Mouse (Mus musculus) megakaryocyte, embryonic 14.5 days (primary cell): Measurements from ENCODE around the gene Kctd11.

Experiments
- FLI1 ChIP-seq: IDR thresholded peaks from 2 replicates; pipeline ENCODE4 v1.6.1; 2012; ENCODE audit warnings: low read length, inconsistent platforms, mixed read lengths
- GATA1 ChIP-seq: IDR thresholded peaks from 3 replicates; pipeline ENCODE4 v1.6.1; 2012; ENCODE audit warnings: mixed read lengths, low read length, inconsistent platforms, borderline replicate concordance

DNA sequence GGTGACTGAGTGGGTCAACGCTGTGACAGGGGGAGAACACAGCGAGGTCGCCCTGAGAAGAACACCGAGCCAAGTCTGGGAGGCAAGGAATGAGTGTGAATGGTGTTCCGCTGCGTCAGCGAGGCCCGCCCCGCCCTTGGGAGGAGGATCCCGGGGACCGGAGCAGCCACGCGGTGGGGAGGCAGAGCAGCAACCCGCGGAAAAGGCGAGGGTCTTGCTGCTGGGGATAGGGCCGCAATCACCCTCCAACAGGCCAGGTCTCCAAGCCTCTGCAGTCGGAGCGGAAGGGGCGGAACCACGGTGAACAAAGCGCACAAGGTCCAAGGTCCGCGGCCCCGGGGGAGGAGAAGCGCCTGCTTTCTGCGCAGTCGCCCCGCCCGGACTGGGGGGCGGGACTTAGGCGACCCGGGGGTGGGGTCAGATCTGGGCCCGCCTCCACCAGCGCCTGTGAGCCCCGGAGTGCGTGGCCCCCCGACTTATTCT lies 35.0 kb downstream of the Kctd11 start, which contains the start of gene Plscr3:
- TF ChIP-seq GATA1, result no peak
- no peak for TF ChIP-seq FLI1
